Mouse (Mus musculus): ENCODE results near the gene Pax4. TPM values are rescaled to one million over a fixed set of nuclear protein-coding genes. Genes with fewer than 3 reads are reported as not detected.

The Pax4 gene
- polyA plus RNA-seq, 1 experiment: not detected

DNA sequence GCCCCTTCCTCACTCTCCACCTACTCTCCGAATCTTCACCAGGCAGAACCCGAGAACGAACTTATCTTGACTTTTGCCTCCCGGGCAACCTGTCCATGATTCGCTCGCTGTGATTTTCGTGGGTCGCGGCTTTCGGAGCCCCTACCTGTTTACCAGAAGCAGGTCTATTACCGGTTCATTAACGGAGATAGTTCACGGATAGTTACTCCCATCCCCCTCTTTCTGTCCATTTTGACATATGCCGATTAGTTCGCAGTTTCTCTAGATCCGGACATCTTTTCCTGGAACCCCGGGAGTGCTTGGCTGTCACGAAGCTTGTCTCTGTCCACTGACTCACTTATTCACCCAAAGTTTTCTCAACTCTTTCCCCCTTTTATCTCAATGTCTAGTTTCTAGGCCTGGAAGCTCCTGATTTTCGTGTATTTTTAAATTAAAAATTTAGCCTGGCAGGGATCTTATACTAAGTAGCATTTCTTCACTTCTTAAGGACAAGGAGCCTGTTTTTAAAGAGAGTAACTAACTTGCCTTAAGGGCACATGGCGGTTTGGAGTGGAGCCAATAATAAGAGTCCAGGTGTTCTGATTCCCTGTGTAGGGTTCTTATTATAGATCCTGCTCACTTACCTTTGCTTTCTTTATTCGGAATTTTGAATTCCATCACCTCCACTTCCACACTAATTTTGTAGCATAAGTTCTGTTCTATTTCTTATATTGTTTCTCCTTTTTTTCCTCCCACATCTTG is 31.8 kb upstream of the Pax4 start:
- Histone ChIP-seq H3K9me3 (ENCODE audit: control insufficient read depth, low read length) (no peaks in the 10 kb centered on the region), H3K36me3 (ENCODE audit: control insufficient read depth) (peaks cover 18% of the 10 kb centered on the region), H3K27me3 (ENCODE audit: control insufficient read depth) (no peaks in the 10 kb centered on the region), H3K4me1 (ENCODE audit: control insufficient read depth) (peaks cover 58% of the 10 kb centered on the region), H3K4me3 (replicated peaks) (peak overlapping the region; percentile 70)
- TF ChIP-seq TAL1 (IDR thresholded peaks at IDR 0.05; ENCODE audit: low read length) (no peak), GATA1 (IDR thresholded peaks at IDR 0.05; ENCODE audit: low read length) (no peak)

DNA sequence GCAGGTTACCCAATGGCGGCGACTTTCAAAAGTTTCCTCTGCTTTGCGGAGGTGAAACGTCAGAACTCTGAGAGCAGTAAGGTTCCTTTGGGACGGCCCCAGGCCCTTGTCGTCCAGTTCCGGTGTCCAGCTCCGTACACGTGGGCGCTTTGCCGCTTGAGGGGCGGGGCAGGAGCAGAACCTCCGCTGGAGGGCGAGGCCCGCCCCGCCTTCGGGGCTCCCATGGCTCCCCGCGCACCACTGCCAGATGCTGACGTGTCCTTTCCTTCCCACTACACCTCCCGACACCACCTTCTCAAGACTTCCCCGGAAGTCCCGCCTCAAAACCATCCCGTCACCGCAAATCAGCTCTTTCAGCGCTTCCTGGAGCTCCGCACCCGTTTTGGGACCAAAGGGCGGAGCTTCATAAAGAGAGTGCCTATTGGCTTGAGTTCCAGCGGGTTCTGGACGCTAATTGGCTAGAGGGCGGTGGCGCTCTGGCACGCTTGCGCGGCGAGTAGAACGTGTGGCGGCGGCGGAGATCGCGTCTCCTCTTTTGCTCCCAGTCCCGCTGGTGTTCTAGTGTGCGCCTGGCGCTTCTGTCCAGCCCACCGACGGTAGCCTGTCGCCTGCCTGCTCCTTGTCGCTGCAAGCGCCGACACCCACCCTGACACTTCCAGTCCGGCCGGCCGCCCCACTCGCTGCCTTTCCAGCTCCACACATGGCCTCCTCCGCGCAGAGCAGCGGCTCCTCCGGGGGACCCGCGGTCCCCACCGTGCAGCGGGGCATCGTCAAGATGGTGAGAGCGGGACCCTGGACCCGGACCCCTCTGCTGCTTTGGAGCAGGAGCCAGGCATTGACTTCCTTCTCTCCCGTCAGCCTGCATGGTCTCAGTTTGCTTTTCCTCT is 31.0 kb upstream of the Pax4 start:
- Histone ChIP-seq H3K27me3 (ENCODE audit: control insufficient read depth) (no peaks in the 10 kb centered on the region), H3K4me3 (replicated peaks) (peak overlapping the region; percentile 70), H3K36me3 (ENCODE audit: control insufficient read depth) (peaks cover 10% of the 10 kb centered on the region), H3K4me1 (ENCODE audit: control insufficient read depth) (peaks cover 51% of the 10 kb centered on the region), H3K9me3 (ENCODE audit: control insufficient read depth, low read length) (no peaks in the 10 kb centered on the region)
- no peak for TF ChIP-seq TAL1 (IDR thresholded peaks at IDR 0.05; ENCODE audit: low read length)
- no peak for TF ChIP-seq GATA1 (IDR thresholded peaks at IDR 0.05; ENCODE audit: low read length)

DNA sequence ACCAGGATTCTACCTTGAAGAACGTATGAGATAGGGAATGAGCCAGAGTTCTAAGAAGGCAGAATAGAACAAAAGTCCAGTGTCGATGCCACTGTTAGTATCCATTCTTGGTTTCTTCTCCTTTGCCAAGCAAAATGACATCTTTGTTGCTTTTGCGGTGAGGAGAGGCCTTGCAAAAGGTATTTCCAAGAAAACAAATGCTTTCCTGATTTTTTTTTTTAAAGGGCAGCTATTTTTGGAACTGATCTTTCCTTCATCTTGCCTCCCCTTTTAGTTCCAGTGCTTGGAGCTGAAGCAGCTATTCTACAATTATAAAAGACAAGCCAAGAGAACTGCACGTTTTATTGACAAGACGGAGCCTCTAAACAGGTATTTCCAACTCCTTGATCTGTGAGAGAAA is 25.7 kb upstream of the Pax4 start, which contains the start of gene Snd1:
Snd1 (plus strand) TSS at position 301 of the 400 bp plus-strand sequence.
- Histone ChIP-seq H3K4me3 (replicated peaks) (no peak within 1 kb of the TSS), H3K4me1 (ENCODE audit: control insufficient read depth) (peaks cover 16% of the 10 kb centered on the region), H3K9me3 (ENCODE audit: control insufficient read depth, low read length) (no peaks in the 10 kb centered on the region), H3K27me3 (ENCODE audit: control insufficient read depth) (no peaks in the 10 kb centered on the region), H3K36me3 (ENCODE audit: control insufficient read depth) (no peaks in the 10 kb centered on the region)
- TF ChIP-seq TAL1 (IDR thresholded peaks at IDR 0.05; ENCODE audit: low read length) (no peak), GATA1 (IDR thresholded peaks at IDR 0.05; ENCODE audit: low read length) (no peak)

DNA sequence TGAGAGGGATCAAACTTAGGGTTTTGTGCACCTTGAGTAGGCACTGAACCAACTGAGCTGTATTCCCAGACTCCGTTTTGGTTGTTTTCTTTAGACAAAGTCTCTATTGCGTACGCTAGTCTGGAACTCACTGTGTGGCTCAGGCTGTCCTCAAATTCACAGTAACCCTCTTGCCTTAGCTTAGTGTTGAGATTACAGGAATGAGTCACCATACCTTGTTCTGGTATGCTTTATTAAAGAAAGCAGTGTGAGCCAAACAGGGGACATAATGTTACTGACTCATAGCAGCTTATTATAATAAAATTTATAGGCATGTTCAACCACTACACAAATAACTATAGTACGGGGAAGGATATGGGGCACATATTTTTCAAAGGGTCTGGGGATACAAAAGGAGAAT is 25.1 kb upstream of the Pax4 start:
- H3K9me3 ChIP-seq (ENCODE audit: control insufficient read depth, low read length): no peaks in the 10 kb centered on the region
- no peaks in the 10 kb centered on the region for H3K36me3 ChIP-seq (ENCODE audit: control insufficient read depth)
- H3K4me3 ChIP-seq (replicated peaks): no peak overlapping the region
- no peaks in the 10 kb centered on the region for H3K27me3 ChIP-seq (ENCODE audit: control insufficient read depth)
- H3K4me1 ChIP-seq (ENCODE audit: control insufficient read depth): peaks cover 10% of the 10 kb centered on the region
- no peak for TF ChIP-seq TAL1 (IDR thresholded peaks at IDR 0.05; ENCODE audit: low read length)
- TF ChIP-seq GATA1 (IDR thresholded peaks at IDR 0.05; ENCODE audit: low read length): no peak

DNA sequence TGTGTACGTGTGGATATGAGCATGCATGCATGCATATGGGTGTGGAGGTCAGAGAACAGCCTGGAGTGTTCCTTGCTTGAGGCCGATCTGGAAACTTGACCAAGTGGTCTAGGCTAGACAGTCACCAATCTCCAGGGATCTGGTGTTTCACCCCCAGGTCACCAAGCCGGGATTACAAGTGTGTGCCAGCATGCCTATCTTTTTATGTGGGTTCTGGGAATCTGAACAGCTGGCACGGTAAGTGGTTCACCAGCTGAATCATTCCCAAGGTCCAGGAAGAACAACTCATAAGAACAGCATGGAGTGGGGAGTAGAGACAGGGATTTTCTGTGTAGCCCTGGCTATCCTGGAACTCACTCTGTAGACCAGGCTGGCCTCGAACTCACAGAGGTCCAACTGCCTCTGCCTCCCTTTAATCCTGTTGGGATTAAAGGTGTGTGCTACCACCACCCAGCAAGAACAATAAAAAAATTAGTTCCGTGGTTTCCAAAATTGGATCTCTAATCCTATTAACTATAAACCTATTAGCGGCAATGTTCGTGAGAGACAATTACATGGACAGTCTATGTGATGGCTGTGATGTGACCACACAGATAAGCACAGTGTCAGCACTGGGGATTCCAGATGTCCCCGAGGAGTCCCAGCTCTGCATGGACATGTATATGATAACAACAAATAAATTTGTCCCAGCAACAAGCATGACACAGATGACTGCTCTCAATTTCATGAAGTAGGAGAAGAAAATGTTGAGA is 22.3 kb upstream of the Pax4 start:
- no peaks in the 10 kb centered on the region for H3K27me3 ChIP-seq (ENCODE audit: control insufficient read depth)
- no peaks in the 10 kb centered on the region for H3K9me3 ChIP-seq (ENCODE audit: control insufficient read depth, low read length)
- no peak for TF ChIP-seq GATA1 (IDR thresholded peaks at IDR 0.05; ENCODE audit: low read length)
- TF ChIP-seq TAL1 (IDR thresholded peaks at IDR 0.05; ENCODE audit: low read length): no peak
- no peaks in the 10 kb centered on the region for H3K36me3 ChIP-seq (ENCODE audit: control insufficient read depth)
- no peaks in the 10 kb centered on the region for H3K4me1 ChIP-seq (ENCODE audit: control insufficient read depth)
- no peak overlapping the region for H3K4me3 ChIP-seq (replicated peaks)

DNA sequence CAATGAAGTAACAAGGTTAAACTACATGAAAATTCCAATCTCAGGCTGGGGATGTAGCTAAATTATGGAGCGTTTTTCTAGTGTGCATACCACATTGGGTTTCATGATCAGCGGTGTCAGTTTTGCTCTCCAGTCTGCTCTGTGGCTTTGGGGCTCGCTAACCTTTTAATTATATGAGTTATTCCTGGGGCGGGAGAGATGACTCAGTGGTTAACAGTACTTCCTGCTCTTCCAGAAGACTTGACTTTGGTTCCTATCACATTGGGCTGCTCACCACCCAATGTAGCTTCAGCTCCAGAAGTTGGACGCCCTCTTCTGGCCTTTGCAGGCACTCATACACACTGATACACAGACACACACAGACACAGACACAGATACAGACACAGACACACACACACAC is 21.5 kb upstream of the Pax4 start:
- H3K4me3 ChIP-seq (replicated peaks): no peak overlapping the region
- TF ChIP-seq TAL1 (IDR thresholded peaks at IDR 0.05; ENCODE audit: low read length) (no peak), GATA1 (IDR thresholded peaks at IDR 0.05; ENCODE audit: low read length) (no peak)
- H3K36me3 ChIP-seq (ENCODE audit: control insufficient read depth): no peaks in the 10 kb centered on the region
- H3K27me3 ChIP-seq (ENCODE audit: control insufficient read depth): no peaks in the 10 kb centered on the region
- no peaks in the 10 kb centered on the region for H3K4me1 ChIP-seq (ENCODE audit: control insufficient read depth)
- no peaks in the 10 kb centered on the region for H3K9me3 ChIP-seq (ENCODE audit: control insufficient read depth, low read length)

DNA sequence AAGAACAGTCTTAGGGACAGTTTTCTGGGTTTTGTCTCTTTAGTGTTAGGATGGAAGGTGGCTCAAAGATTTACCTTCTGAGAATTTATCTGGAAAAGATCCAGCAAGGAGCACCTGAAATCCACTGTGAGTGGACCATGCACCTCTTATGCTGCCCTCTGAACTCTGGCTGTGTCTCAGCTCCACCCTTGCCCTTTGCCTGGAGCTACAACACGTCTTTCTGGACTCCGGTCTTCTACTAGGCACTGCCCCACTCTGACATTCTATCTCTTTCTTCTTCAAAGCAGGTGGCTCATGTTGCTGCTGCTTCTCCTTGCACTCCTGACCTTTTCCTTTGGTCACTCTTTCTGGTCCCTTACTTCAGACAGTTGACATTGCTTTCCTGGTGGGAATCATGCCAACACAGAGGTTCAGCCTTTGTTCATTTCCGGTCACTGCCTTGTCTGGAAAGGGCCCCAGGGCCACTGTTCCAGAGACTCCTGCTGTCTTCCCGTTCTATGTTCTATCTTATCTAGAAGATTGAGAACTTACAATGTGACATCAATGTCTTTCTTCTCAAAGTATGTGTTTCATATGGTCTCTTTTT is 21.0 kb upstream of the Pax4 start:
- no peaks in the 10 kb centered on the region for H3K4me1 ChIP-seq (ENCODE audit: control insufficient read depth)
- no peaks in the 10 kb centered on the region for H3K27me3 ChIP-seq (ENCODE audit: control insufficient read depth)
- no peaks in the 10 kb centered on the region for H3K36me3 ChIP-seq (ENCODE audit: control insufficient read depth)
- TF ChIP-seq TAL1 (IDR thresholded peaks at IDR 0.05; ENCODE audit: low read length): no peak
- TF ChIP-seq GATA1 (IDR thresholded peaks at IDR 0.05; ENCODE audit: low read length): no peak
- no peaks in the 10 kb centered on the region for H3K9me3 ChIP-seq (ENCODE audit: control insufficient read depth, low read length)
- H3K4me3 ChIP-seq (replicated peaks): no peak overlapping the region

DNA sequence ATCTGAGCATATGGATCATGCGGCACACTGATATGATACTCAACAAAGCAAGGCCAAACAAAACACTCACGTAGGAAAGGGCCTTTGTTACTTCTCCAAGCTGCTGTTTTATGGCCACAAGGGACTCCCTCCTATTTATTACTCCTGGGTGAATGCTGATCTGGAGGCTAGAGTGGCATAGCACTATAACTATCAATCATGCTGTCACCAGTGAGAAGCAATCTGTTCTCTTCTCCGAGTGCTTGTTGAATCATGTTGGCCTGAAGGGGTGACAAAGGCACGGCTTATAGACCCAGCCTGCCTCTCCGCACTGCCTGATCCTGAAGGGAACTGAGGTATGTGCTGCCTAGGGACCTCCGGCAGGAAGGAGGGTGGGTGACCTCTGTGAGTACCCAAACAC is 15.5 kb upstream of the Pax4 start:
- H3K4me3 ChIP-seq (replicated peaks): no peak overlapping the region
- TF ChIP-seq TAL1 (IDR thresholded peaks at IDR 0.05; ENCODE audit: low read length): no peak
- TF ChIP-seq GATA1 (IDR thresholded peaks at IDR 0.05; ENCODE audit: low read length): no peak
- no peaks in the 10 kb centered on the region for H3K9me3 ChIP-seq (ENCODE audit: control insufficient read depth, low read length)
- H3K27me3 ChIP-seq (ENCODE audit: control insufficient read depth): peaks cover 7% of the 10 kb centered on the region
- no peaks in the 10 kb centered on the region for H3K36me3 ChIP-seq (ENCODE audit: control insufficient read depth)
- peaks cover 2% of the 10 kb centered on the region; the same call in 1 of the 2 replicates for H3K4me1 ChIP-seq (ENCODE audit: control insufficient read depth)
